In genomic region chr2:35570743-35571142, GRCm38 (mm10) we compare ENCODE assay signal across 13 mouse cellular contexts.
"Had no signal": no experiment of that assay in that cellular context is flagged by ENCODE, and none has a peak within 500 bp of the region (broad histone marks: within the 10 kb centered on the region; RNA-seq: fewer than 3 reads in every experiment).

No protein-coding gene starts in this region.

- H3K4me2 ChIP-seq: limb, embryonic 12.5 days; neural tube, embryonic 12.5 days had no signal

- H3K27ac ChIP-seq: layer of hippocampus, adult 2 months; limb, embryonic 12.5 days; liver, embryonic 14.5 days; midbrain, embryonic 10.5 days; neural tube, embryonic 12.5 days had no signal

- ATAC-seq: inflammation-experienced regulatory T-cells, adult 6 months; intestine, postnatal 0 days had no signal

- H3K4me3 ChIP-seq: layer of hippocampus, adult 2 months; limb, embryonic 12.5 days; midbrain, embryonic 10.5 days; neural tube, embryonic 12.5 days had no signal

- H3K36me3 ChIP-seq: limb, embryonic 12.5 days; midbrain, embryonic 10.5 days; neural tube, embryonic 12.5 days had no signal

- H3K4me1 ChIP-seq: limb, embryonic 12.5 days; neural tube, embryonic 12.5 days had no signal

- H3K9me3 ChIP-seq: limb, embryonic 12.5 days; midbrain, embryonic 10.5 days; neural tube, embryonic 12.5 days had no signal

- H3K27me3 ChIP-seq: limb, embryonic 12.5 days; neural tube, embryonic 12.5 days had no signal

- H3K9ac ChIP-seq: limb, embryonic 12.5 days; liver, embryonic 14.5 days; neural tube, embryonic 12.5 days had no signal

- DNase-seq: liver; lung, adult 18-20 months; lung, postnatal 4 days; midbrain, embryonic 14.5 days; thymus, adult 2 months; thymus, postnatal 25 days had no signal
